In genomic region chr1:186719708-186720107, GRCm38 (mm10) we compare ENCODE assay signal across 15 mouse cellular contexts. TPM values are rescaled to one million over a fixed set of nuclear protein-coding genes. Genes with fewer than 3 reads are reported as not detected.
DNase-seq lines count a peak whose midpoint lies in the region; ATAC-seq and TF ChIP-seq lines count a peak whose summit lies in the region.
"Had no signal": no experiment of that assay in that cellular context is flagged by ENCODE, and none has a peak within 500 bp of the region (broad histone marks: within the 10 kb centered on the region; RNA-seq: fewer than 3 reads in every experiment).

No protein-coding gene starts in this region.

- no peak for ATAC-seq in forebrain, postnatal 0 days
- ATAC-seq in forebrain, embryonic 16.5 days = no peak
- ATAC-seq in forebrain, embryonic 13.5 days = no peak
- ATAC-seq: hindbrain, embryonic 16.5 days had no signal

- peak; percentile 54 for TF ChIP-seq CTCF in forebrain, postnatal 0 days (IDR thresholded peaks at IDR 0.05; ENCODE audit: low read depth)
- TF ChIP-seq CTCF in liver, adult 2 months (IDR thresholded peaks at IDR 0.05; ENCODE audit: low read depth, low read length) = peak; percentile 50; the same call in 1 of the 2 replicates
- TF ChIP-seq CTCF in ES-Bruce4 (IDR thresholded peaks at IDR 0.05; ENCODE audit: low read depth, low read length) = peak; percentile 63

- no peaks in the 10 kb centered on the region for H3K4me1 ChIP-seq in forebrain, postnatal 0 days (ENCODE audit: insufficient read depth)
- no peaks in the 10 kb centered on the region for H3K4me1 ChIP-seq in forebrain, embryonic 16.5 days (replicated peaks; ENCODE audit: control insufficient read depth, insufficient read depth, low read length)
- no peaks in the 10 kb centered on the region for H3K4me1 ChIP-seq in liver, adult 2 months (ENCODE audit: control insufficient read depth, insufficient read depth, low read length)
- H3K4me1 ChIP-seq in ES-Bruce4 (ENCODE audit: control insufficient read depth, insufficient read depth, low read length) = no peaks in the 10 kb centered on the region
- no peaks in the 10 kb centered on the region for H3K4me1 ChIP-seq in forebrain, embryonic 13.5 days
- H3K4me1 ChIP-seq: forebrain, embryonic 12.5 days; heart, embryonic 10.5 days; limb, embryonic 10.5 days had no signal

- H3K27me3 ChIP-seq in forebrain, postnatal 0 days (ENCODE audit: insufficient read depth, low read length) = no peaks in the 10 kb centered on the region
- H3K27me3 ChIP-seq in forebrain, embryonic 16.5 days (replicated peaks; ENCODE audit: control insufficient read depth, insufficient read depth, low read length) = no peaks in the 10 kb centered on the region
- no peaks in the 10 kb centered on the region for H3K27me3 ChIP-seq in liver, adult 2 months (ENCODE audit: control insufficient read depth, insufficient read depth, low read length)
- no peaks in the 10 kb centered on the region for H3K27me3 ChIP-seq in ES-Bruce4 (ENCODE audit: control insufficient read depth, insufficient read depth, low read length, poor library complexity, severe bottlenecking)
- no peaks in the 10 kb centered on the region for H3K27me3 ChIP-seq in forebrain, embryonic 13.5 days
- H3K27me3 ChIP-seq: forebrain, embryonic 12.5 days had no signal

- 93% methylated on average over 9 of the region's 9 CpGs for WGBS in forebrain, postnatal 0 days
- WGBS in forebrain, embryonic 16.5 days = 94% methylated on average over 9 of the region's 9 CpGs
- 95% methylated on average over 9 of the region's 9 CpGs for WGBS in liver, adult 2 months
- 91% methylated on average over 9 of the region's 9 CpGs for WGBS in forebrain, embryonic 13.5 days

- TF ChIP-seq EP300 in ES-Bruce4 (IDR thresholded peaks at IDR 0.05; ENCODE audit: insufficient read depth, low read depth, low read length) = no peak

- no peaks in the 10 kb centered on the region for H3K79me2 ChIP-seq in liver, adult 2 months (ENCODE audit: control insufficient read depth, insufficient read depth, low read length)

- no peak overlapping the region for H3K9ac ChIP-seq in forebrain, postnatal 0 days
- no peak overlapping the region for H3K9ac ChIP-seq in forebrain, embryonic 16.5 days (replicated peaks; ENCODE audit: low read depth, low read length)
- H3K9ac ChIP-seq in liver, adult 2 months (ENCODE audit: low read depth, low read length) = no peak overlapping the region
- H3K9ac ChIP-seq in ES-Bruce4 (ENCODE audit: low read depth, poor library complexity, severe bottlenecking) = no peak overlapping the region
- H3K9ac ChIP-seq in forebrain, embryonic 13.5 days = no peak overlapping the region
- H3K9ac ChIP-seq: forebrain, embryonic 12.5 days had no signal

- TF ChIP-seq POLR2A in liver, adult 2 months (IDR thresholded peaks at IDR 0.05; ENCODE audit: extremely low read depth, insufficient read depth, low read length) = no peak
- TF ChIP-seq POLR2A in ES-Bruce4 (IDR thresholded peaks at IDR 0.05; ENCODE audit: insufficient read depth, low read length) = no peak

- peaks cover 20% of the 10 kb centered on the region for H3K36me3 ChIP-seq in forebrain, postnatal 0 days (ENCODE audit: insufficient read depth)
- H3K36me3 ChIP-seq in forebrain, embryonic 16.5 days (ENCODE audit: control insufficient read depth, insufficient read depth) = peaks cover 5% of the 10 kb centered on the region; the same call in 1 of the 2 replicates
- H3K36me3 ChIP-seq in liver, adult 2 months (ENCODE audit: control insufficient read depth, insufficient read depth, low read length) = peaks cover 10% of the 10 kb centered on the region; the same call in 1 of the 2 replicates
- peaks cover 22% of the 10 kb centered on the region for H3K36me3 ChIP-seq in ES-Bruce4 (ENCODE audit: control insufficient read depth, insufficient read depth, low read length, poor library complexity, severe bottlenecking)
- peaks cover 17% of the 10 kb centered on the region for H3K36me3 ChIP-seq in forebrain, embryonic 13.5 days (ENCODE audit: poor library complexity, severe bottlenecking)

- no peak overlapping the region for H3K4me2 ChIP-seq in forebrain, postnatal 0 days (ENCODE audit: low read depth)
- H3K4me2 ChIP-seq in forebrain, embryonic 16.5 days (ENCODE audit: low read length) = no peak overlapping the region
- no peak overlapping the region for H3K4me2 ChIP-seq in forebrain, embryonic 13.5 days
- H3K4me2 ChIP-seq: forebrain, embryonic 12.5 days had no signal

- no peaks in the 10 kb centered on the region for H3K9me3 ChIP-seq in forebrain, postnatal 0 days (ENCODE audit: low read length)
- no peaks in the 10 kb centered on the region for H3K9me3 ChIP-seq in forebrain, embryonic 16.5 days (ENCODE audit: control insufficient read depth, low read length)
- no peaks in the 10 kb centered on the region for H3K9me3 ChIP-seq in ES-Bruce4 (replicated peaks; ENCODE audit: control insufficient read depth, insufficient read depth, low read length, poor library complexity, severe bottlenecking)
- H3K9me3 ChIP-seq in forebrain, embryonic 13.5 days (replicated peaks) = no peaks in the 10 kb centered on the region
- H3K9me3 ChIP-seq: forebrain, embryonic 12.5 days; heart, embryonic 10.5 days; limb, embryonic 10.5 days had no signal

- no peak overlapping the region for H3K27ac ChIP-seq in forebrain, postnatal 0 days (ENCODE audit: low read depth, low read length)
- no peak overlapping the region for H3K27ac ChIP-seq in forebrain, embryonic 16.5 days (ENCODE audit: low read length)
- no peak overlapping the region for H3K27ac ChIP-seq in liver, adult 2 months (replicated peaks; ENCODE audit: insufficient read depth, low read depth, low read length)
- no peak overlapping the region for H3K27ac ChIP-seq in ES-Bruce4 (ENCODE audit: insufficient read depth, low read length)
- no peak overlapping the region for H3K27ac ChIP-seq in forebrain, embryonic 13.5 days
- H3K27ac ChIP-seq: forebrain, embryonic 12.5 days; heart, embryonic 10.5 days; limb, embryonic 10.5 days had no signal

- no peak for DNase-seq in forebrain, postnatal 0 days
- no peak for DNase-seq in liver, adult 2 months (ENCODE audit: extremely low read depth, low read depth, low spot score)
- no peak for DNase-seq in liver
- DNase-seq in ZHBTc4 (ENCODE audit: low read depth, low spot score) = peak; percentile 80
- no peak for DNase-seq in B cell, adult 2 months
- DNase-seq: right cerebral cortex, adult 18-20 months had no signal

- no peak overlapping the region for H3K4me3 ChIP-seq in forebrain, postnatal 0 days (ENCODE audit: low read depth, low read length)
- H3K4me3 ChIP-seq in forebrain, embryonic 16.5 days (replicated peaks; ENCODE audit: low read length) = no peak overlapping the region
- H3K4me3 ChIP-seq in liver, adult 2 months (ENCODE audit: insufficient read depth, low read depth, low read length) = no peak overlapping the region
- no peak overlapping the region for H3K4me3 ChIP-seq in ES-Bruce4 (ENCODE audit: low read depth, low read length)
- no peak overlapping the region for H3K4me3 ChIP-seq in forebrain, embryonic 13.5 days
- H3K4me3 ChIP-seq: forebrain, embryonic 12.5 days; heart, embryonic 10.5 days; limb, embryonic 10.5 days; myocyte had no signal

RNA-seq across cellular contexts. Expression of gene Tgfb2, which starts 13.9 kb away (rescaled TPM):
- total RNA-seq in forebrain, postnatal 0 days (2014; rRNA removed) = 9.2 and 15.4 TPM in 2 replicates
- polyA plus RNA-seq in forebrain, postnatal 0 days (2015; fragmentation: Nextera tagmentation; extraction: Ambion mirVana) = 17.2 and 35.8 TPM in 2 replicates
- polyA plus RNA-seq in forebrain, embryonic 16.5 days (2015; fragmentation: Nextera tagmentation; extraction: Ambion mirVana) = 21.4 and 22.0 TPM in 2 replicates
- 0.27 and 0.28 TPM in 2 replicates for total RNA-seq in liver, adult 2 months (2014; rRNA removed)
- 0.11 and 0.12 TPM in 2 replicates for polyA plus RNA-seq in liver, adult 2 months (2012; rRNA removed)
- 11.9 and 13.0 TPM in 2 replicates for polyA plus RNA-seq in ES-Bruce4 (2011; ENCODE audit: insufficient read depth, insufficient read length, low read depth, missing spikeins)
- polyA plus RNA-seq in forebrain, embryonic 13.5 days (2015; fragmentation: Nextera tagmentation; extraction: Ambion mirVana) = 11.1 and 14.1 TPM in 2 replicates
- total RNA-seq: common myeloid progenitor, adult 5-6 weeks had no signal

RNA-seq across cellular contexts. Expression of gene Rrp15, which starts 29.4 kb away (rescaled TPM):
- total RNA-seq in forebrain, postnatal 0 days (2014; rRNA removed) = 26.4 and 31.2 TPM in 2 replicates
- polyA plus RNA-seq in forebrain, postnatal 0 days (2015; fragmentation: Nextera tagmentation; extraction: Ambion mirVana) = 24.2 and 25.2 TPM in 2 replicates
- polyA plus RNA-seq in forebrain, embryonic 16.5 days (2015; fragmentation: Nextera tagmentation; extraction: Ambion mirVana) = 37.1 and 39.6 TPM in 2 replicates
- 7.1 and 10.6 TPM in 2 replicates for total RNA-seq in liver, adult 2 months (2014; rRNA removed)
- 2.3 and 2.6 TPM in 2 replicates for polyA plus RNA-seq in liver, adult 2 months (2012; rRNA removed)
- polyA plus RNA-seq in ES-Bruce4 (2011; ENCODE audit: insufficient read depth, insufficient read length, low read depth, missing spikeins) = 76.8 and 81.3 TPM in 2 replicates
- polyA plus RNA-seq in forebrain, embryonic 13.5 days (2015; fragmentation: Nextera tagmentation; extraction: Ambion mirVana) = 44.1 and 46.5 TPM in 2 replicates

Comparison
In these comparisons a context has a peak if more than half of its experiments do, and no peak if none do; other contexts are left out.
1. RNA of gene Tgfb2, which starts 13.9 kb away (polyA plus RNA-seq): 17.2 to 35.8 TPM in forebrain, postnatal 0 days, 21.4 to 22.0 TPM in forebrain, embryonic 16.5 days, 11.9 to 13.0 TPM in ES-Bruce4 and 11.1 to 14.1 TPM in forebrain, embryonic 13.5 days; 0.11 to 0.12 TPM in liver, adult 2 months; every median in the first group is over 10 times any median in the second.
2. Peak in every context shown above with its lines, with median percentiles within 50 percentile points of each other: CTCF ChIP-seq.